Mouse (Mus musculus) CH12.LX (cell line): ENCODE measurements around the gene Trp53bp2.
A peak's percentile ranks its signal among the peaks of the same experiment; 100 is the strongest.

Experiments
- CTCF ChIP-seq, 2 experiments: IDR thresholded peaks in 1 of 2; conservative IDR thresholded peaks in 1 of 2; 2 replicates each; pipeline ENCODE4 v1.5.1; 2011 to 2012; ENCODE audit warnings: low read depth in 2 of 2, low read length in 2 of 2, improper control_type of control experiment in 1 of 2, inconsistent platforms in 1 of 2, mild to moderate bottlenecking in 1 of 2, moderate library complexity in 1 of 2
- E2F4 ChIP-seq: IDR thresholded peaks from 2 replicates; pipeline ENCODE4 v1.6.1; 2011; ENCODE audit warnings: low read depth, low read length, improper control_type of control experiment; ENCODE audit not compliant: insufficient replicate concordance
- EP300 ChIP-seq: IDR thresholded peaks from 2 replicates; pipeline ENCODE4 v1.6.1; 2011; ENCODE audit warnings: low read length, improper control_type of control experiment
- HCFC1 ChIP-seq: IDR thresholded peaks from 2 replicates; pipeline ENCODE4 v1.6.1; 2012; ENCODE audit warnings: low read depth, mild to moderate bottlenecking, inconsistent platforms, low read length, improper control_type of control experiment
- POLR2A ChIP-seq: IDR thresholded peaks from 2 replicates; pipeline ENCODE4 v1.6.1; 2011; ENCODE audit warnings: low read depth, mild to moderate bottlenecking, improper control_type of control experiment, low read length
- RCOR1 ChIP-seq: conservative IDR thresholded peaks from 2 replicates; pipeline ENCODE4 v1.6.1; 2012; ENCODE audit warnings: low read depth, mild to moderate bottlenecking, inconsistent platforms, low read length, improper control_type of control experiment
- TBP ChIP-seq: conservative IDR thresholded peaks from 2 replicates; pipeline ENCODE4 v1.6.1; 2011; ENCODE audit warnings: low read depth, low read length, improper control_type of control experiment

- no peak for TF ChIP-seq CTCF (conservative IDR thresholded peaks at IDR 0.05 in 1 of 2, IDR thresholded peaks at IDR 0.05 in 1 of 2; ENCODE audit: low read depth in 2 of 2, low read length in 2 of 2)
- no peak for TF ChIP-seq E2F4
- no peak for TF ChIP-seq EP300
- TF ChIP-seq POLR2A = no peak
- TF ChIP-seq HCFC1 = no peak
- TF ChIP-seq TBP = 0 out of 2 replicates have a peak, but pooled peaks have one; percentile 16
- no peak for TF ChIP-seq RCOR1
Measured at GRCm38 (mm10) chr1:182408243-182408642, 729 bp upstream of the Trp53bp2 start.
